In genomic region chr4:155694482-155695401, GRCm38 (mm10) we compare ENCODE assay signal across 9 mouse cellular contexts. TPM values are rescaled to one million over a fixed set of nuclear protein-coding genes. Genes with fewer than 3 reads are reported as not detected.
DNase-seq lines count a peak whose midpoint lies in the region; ATAC-seq and TF ChIP-seq lines count a peak whose summit lies in the region.
"Had no signal": no experiment of that assay in that cellular context is flagged by ENCODE, and none has a peak within 500 bp of the region (broad histone marks: within the 10 kb centered on the region; RNA-seq: fewer than 3 reads in every experiment).

No protein-coding gene starts in this region.

- peak; percentile 87 for ATAC-seq in hindbrain, embryonic 15.5 days (ENCODE audit: low FRiP score, low read depth)

- H3K4me1 ChIP-seq in hindbrain, embryonic 15.5 days (replicated peaks): peaks cover 32% of the 10 kb centered on the region

- intact Hi-C loops in left cerebral cortex, adult 2 months (cut with DNase I): loop anchor here (5.0 kb wide), 1 partner anchor 88 kb away; no protein-coding TSS in a partner anchor

- TF ChIP-seq CTCF in left cerebral cortex, adult 2 months (IDR thresholded peaks at IDR 0.05): peak; percentile 41

- H3K4me3 ChIP-seq in hindbrain, embryonic 15.5 days: peak overlapping the region; percentile 79
- peak overlapping the region; percentile 85 for H3K4me3 ChIP-seq in left cerebral cortex, adult 2 months

- peak overlapping the region; percentile 99 for H3K27ac ChIP-seq in hindbrain, embryonic 15.5 days (replicated peaks)
- H3K27ac ChIP-seq in left cerebral cortex, adult 2 months: peak overlapping the region; percentile 99
- H3K27ac ChIP-seq: macrophage had no signal

- H3K36me3 ChIP-seq in hindbrain, embryonic 15.5 days: no peaks in the 10 kb centered on the region

- H3K27me3 ChIP-seq in hindbrain, embryonic 15.5 days: no peaks in the 10 kb centered on the region

- peak overlapping the region; percentile 96 for H3K4me2 ChIP-seq in hindbrain, embryonic 15.5 days

- peak; percentile 74 for DNase-seq in NIH3T3 (ENCODE audit: low read depth)
- DNase-seq in cerebellum, postnatal 10 days: peak; percentile 77 to 79
- peak; percentile 59 to 70 for DNase-seq in frontal cortex, postnatal 25 days (ENCODE audit: low spot score in 2 of 2)
- DNase-seq in left cerebral cortex, adult 2 months (ENCODE audit: extremely low spot score in 1 of 2, low spot score in 2 of 2): peak; percentile 83 to 84
- DNase-seq in lung, postnatal 36 days: peak; percentile 40
- peak; percentile 73 for DNase-seq in retina, embryonic 14.5 days (ENCODE audit: low spot score)
- peak; percentile 82 for DNase-seq in thymus, postnatal 25 days

- peak overlapping the region; percentile 87 for H3K9ac ChIP-seq in hindbrain, embryonic 15.5 days

- WGBS in hindbrain, embryonic 15.5 days: under 1% methylated on average over 86 of the region's 92 CpGs

- no peaks in the 10 kb centered on the region for H3K9me3 ChIP-seq in hindbrain, embryonic 15.5 days

RNA-seq across cellular contexts. Expression of gene Fndc10, which starts 0.6 kb away (rescaled TPM):
- polyA plus RNA-seq in hindbrain, embryonic 15.5 days (2015; fragmentation: Nextera tagmentation; extraction: Ambion mirVana): 17.2 and 20.6 TPM in 2 replicates
- 10 to 100 TPM; 26.2 to 33.4 TPM for total RNA-seq in left cerebral cortex, adult 2 months (2021)

RNA-seq across cellular contexts. Expression of gene Ssu72, which starts 9.9 kb away (rescaled TPM):
- polyA plus RNA-seq in hindbrain, embryonic 15.5 days (2015; fragmentation: Nextera tagmentation; extraction: Ambion mirVana): 160 and 166 TPM in 2 replicates
- total RNA-seq in left cerebral cortex, adult 2 months (2021): 10 to 100 TPM; 89.2 to 98.0 TPM

RNA-seq across cellular contexts. Expression of gene Mib2, which starts 25.7 kb away (rescaled TPM):
- 50.6 and 62.2 TPM in 2 replicates for polyA plus RNA-seq in hindbrain, embryonic 15.5 days (2015; fragmentation: Nextera tagmentation; extraction: Ambion mirVana)
- 100 to 1,000 TPM; 133 to 140 TPM for total RNA-seq in left cerebral cortex, adult 2 months (2021)

RNA-seq across cellular contexts. Expression of gene Tmem240, which starts 39.9 kb away (rescaled TPM):
- 23.8 and 27.0 TPM in 2 replicates for polyA plus RNA-seq in hindbrain, embryonic 15.5 days (2015; fragmentation: Nextera tagmentation; extraction: Ambion mirVana)
- 10 to 100 TPM; 54.0 to 57.0 TPM for total RNA-seq in left cerebral cortex, adult 2 months (2021)

RNA-seq across cellular contexts. Expression of gene Mmp23, which starts 41.6 kb away (rescaled TPM):
- 4.7 and 6.5 TPM in 2 replicates for polyA plus RNA-seq in hindbrain, embryonic 15.5 days (2015; fragmentation: Nextera tagmentation; extraction: Ambion mirVana)
- total RNA-seq in left cerebral cortex, adult 2 months (2021): 1 to 10 TPM; 4.1 to 5.4 TPM
- polyA plus RNA-seq: macrophage had no signal

Comparison
In these comparisons a context has a peak if more than half of its experiments do, and no peak if none do; other contexts are left out.
1. Peak in every context shown above with its lines: DNase-seq, ATAC-seq, H3K4me3 ChIP-seq and H3K27ac ChIP-seq.